Mouse (Mus musculus) kidney, embryonic 14.5 days (tissue): Measurements from ENCODE around the gene Tex19.1. TPM values are rescaled to one million over a fixed set of nuclear protein-coding genes. Genes with fewer than 3 reads are reported as not detected.

ENCODE experiments used
- ATAC-seq: fragments of 200-750 bp; cut with Nextera tagmentation; 2 replicates; pipeline ENCODE4 v1.8.0; 2017; ENCODE audit warnings: moderate number of reproducible peaks, mild to moderate bottlenecking, moderate TSS enrichment, moderate library complexity; ENCODE audit not compliant: low FRiP score, low TSS enrichment
- H3K27ac ChIP-seq: fragments of 300-500 bp; sonication (generic); 2 replicates; pipeline ENCODE4 v1.5.1; 2014; ENCODE audit warnings: low read depth, mild to moderate bottlenecking, low read length, moderate library complexity, mixed read lengths
- H3K27me3 ChIP-seq: fragments of 300-500 bp; sonication (generic); 2 replicates; pipeline ENCODE4 v1.6.1; 2014; ENCODE audit warnings: mild to moderate bottlenecking, low read length; ENCODE audit not compliant: control insufficient read depth, insufficient read depth
- H3K36me3 ChIP-seq: fragments of 300-500 bp; sonication (generic); 2 replicates; pipeline ENCODE4 v1.6.1; 2014; ENCODE audit warnings: low read length, mixed read lengths; ENCODE audit not compliant: control insufficient read depth, insufficient read depth
- H3K4me1 ChIP-seq: fragments of 300-500 bp; sonication (generic); 2 replicates; pipeline ENCODE4 v1.6.1; 2014; ENCODE audit warnings: low read length, mixed read lengths; ENCODE audit not compliant: control insufficient read depth, insufficient read depth
- H3K4me2 ChIP-seq: fragments of 300-500 bp; sonication (generic); replicated peaks from 2 replicates; pipeline ENCODE4 v1.6.1; 2014; ENCODE audit warnings: low read depth, mild to moderate bottlenecking, low read length
- H3K4me3 ChIP-seq: fragments of 300-500 bp; sonication (generic); 2 replicates; pipeline ENCODE4 v1.5.1; 2014; ENCODE audit warnings: mild to moderate bottlenecking, low read length
- H3K9ac ChIP-seq: fragments of 300-500 bp; sonication (generic); 2 replicates; pipeline ENCODE4 v1.6.1; 2014; ENCODE audit warnings: low read depth, mild to moderate bottlenecking, low read length, moderate library complexity
- H3K9me3 ChIP-seq: fragments of 300-500 bp; sonication (generic); 2 replicates; pipeline ENCODE4 v1.6.1; 2016; ENCODE audit warnings: low read length; ENCODE audit not compliant: control insufficient read depth
- WGBS: fragments of 180-500 bp; shearing (Covaris S2); extraction: QIAGEN DNeasy Blood & Tissue Kit; methylation state at CpG from one replicate; pipeline ENCODE4 v1.1.7; 2014; 5-methylcytosine and 5-hydroxymethylcytosine counted together
- polyA plus RNA-seq: library from polyadenylated mRNA; unstranded; fragments of >200 nt; fragmentation: Nextera tagmentation; extraction: Ambion mirVana; gene quantifications from 2 replicates; pipeline ENCODE4 v1.2.1, GENCODE M21; 2014

The Tex19.1 gene
- polyA plus RNA-seq, 1 experiment from 2014 or later = not detected

DNA sequence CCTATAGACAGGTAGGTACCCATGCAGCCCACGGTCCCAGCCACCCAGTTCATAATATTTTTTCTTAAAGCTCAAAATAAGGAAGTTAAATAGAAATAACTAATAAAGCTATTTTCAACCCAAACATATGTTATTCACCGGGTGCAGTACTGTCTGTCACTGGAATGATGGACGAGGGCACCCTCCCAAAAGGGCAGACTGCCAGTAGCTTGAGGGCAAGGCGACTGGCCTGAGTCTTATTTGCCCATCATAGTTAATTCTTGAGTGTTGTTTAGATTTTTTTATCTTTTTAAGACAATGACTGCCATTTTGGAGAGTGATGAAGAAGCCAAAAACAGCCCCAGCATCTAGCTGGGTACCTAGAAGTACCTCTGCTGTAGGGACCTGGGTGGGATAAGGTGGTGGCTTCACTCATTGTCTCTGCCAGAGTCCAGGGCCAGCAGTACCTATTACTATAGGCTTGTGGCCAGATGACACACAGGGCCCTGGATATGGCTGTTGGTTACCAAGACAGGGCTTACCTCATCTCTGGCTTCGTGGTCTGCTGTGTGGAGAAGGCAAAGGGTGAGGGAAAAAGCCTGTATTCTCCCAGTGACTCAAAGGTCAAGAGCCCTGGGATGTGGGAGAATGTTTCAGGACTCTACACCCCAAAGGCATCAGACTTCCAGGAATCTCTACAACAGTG lies 33.7 kb upstream of the Tex19.1 start:
- no peaks in the 10 kb centered on the region for H3K36me3 ChIP-seq
- no peaks in the 10 kb centered on the region for H3K27me3 ChIP-seq
- H3K4me2 ChIP-seq = no peak overlapping the region
- no peak overlapping the region for H3K9ac ChIP-seq
- WGBS = 80% methylated on average over 5 of the region's 5 CpGs
- no peaks in the 10 kb centered on the region for H3K9me3 ChIP-seq
- ATAC-seq = no peak
- no peak overlapping the region for H3K27ac ChIP-seq
- 0 out of 2 replicates have a peak, but pooled peaks cover 3% of the 10 kb centered on the region for H3K4me1 ChIP-seq
- H3K4me3 ChIP-seq = no peak overlapping the region

DNA sequence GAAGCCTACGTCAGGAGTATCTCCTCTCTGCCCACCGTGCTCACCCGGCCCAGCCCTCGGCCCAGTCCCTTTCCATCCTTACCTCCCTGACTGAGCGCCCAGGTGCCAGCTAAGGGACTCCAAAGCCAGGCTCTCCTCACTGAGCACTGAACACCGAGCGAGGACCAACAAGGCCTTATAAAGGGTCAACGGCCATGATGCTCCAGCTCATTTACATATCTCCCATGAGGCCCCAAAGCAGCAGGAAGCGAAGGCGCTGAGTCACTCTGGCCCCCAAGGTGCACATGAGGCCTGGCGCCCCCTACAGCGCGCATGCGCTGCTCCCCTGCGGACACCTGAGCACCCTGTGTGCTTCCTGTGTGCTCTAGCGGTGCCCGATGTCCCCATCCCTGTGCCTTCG lies 27.8 kb upstream of the Tex19.1 start:
- WGBS = 92% methylated on average over 18 of the region's 18 CpGs

DNA sequence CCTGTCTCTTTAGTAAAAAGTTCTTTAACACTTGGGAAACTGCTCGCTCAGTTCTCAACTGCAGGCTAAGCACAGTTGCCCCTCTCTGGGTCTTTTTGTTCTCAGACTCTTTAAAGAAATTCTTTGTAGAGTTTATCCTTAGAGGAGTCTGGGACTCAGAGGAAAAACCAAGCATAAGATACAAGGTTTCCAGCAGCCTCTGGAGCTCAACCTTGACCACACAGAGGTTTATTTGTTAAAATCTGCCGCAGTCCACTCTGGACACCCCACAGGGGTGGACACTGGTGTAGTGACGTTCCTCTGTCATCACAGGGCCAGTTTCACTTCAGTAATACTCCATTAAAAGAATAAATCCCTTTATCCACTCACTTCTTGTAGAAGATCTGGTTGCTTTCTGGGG lies 27.4 kb upstream of the Tex19.1 start, which contains the start of gene Tex19.2:
Tex19.2 (minus strand) TSS at position 101 of the 400 bp plus-strand sequence.
- 90% methylated on average over 3 of the region's 3 CpGs for WGBS
- Histone ChIP-seq H3K9ac (no peak within 1 kb of the TSS), H3K9me3 (no peaks in the 10 kb centered on the region), H3K27me3 (no peaks in the 10 kb centered on the region), H3K4me2 (no peak within 1 kb of the TSS), H3K27ac (no peak within 1 kb of the TSS), H3K4me3 (no peak within 1 kb of the TSS), H3K4me1 (no peaks in the 10 kb centered on the region), H3K36me3 (no peaks in the 10 kb centered on the region)
- no peak for ATAC-seq

More for the DNA sequence above, 27.8 kb upstream of the Tex19.1 start:
- H3K9me3 ChIP-seq = no peaks in the 10 kb centered on the region
- H3K27ac ChIP-seq = no peak overlapping the region
- no peaks in the 10 kb centered on the region for H3K4me1 ChIP-seq
- H3K36me3 ChIP-seq = no peaks in the 10 kb centered on the region
- no peak overlapping the region for H3K4me3 ChIP-seq
- ATAC-seq = no peak
- H3K4me2 ChIP-seq = no peak overlapping the region
- H3K27me3 ChIP-seq = no peaks in the 10 kb centered on the region
- no peak overlapping the region for H3K9ac ChIP-seq

DNA sequence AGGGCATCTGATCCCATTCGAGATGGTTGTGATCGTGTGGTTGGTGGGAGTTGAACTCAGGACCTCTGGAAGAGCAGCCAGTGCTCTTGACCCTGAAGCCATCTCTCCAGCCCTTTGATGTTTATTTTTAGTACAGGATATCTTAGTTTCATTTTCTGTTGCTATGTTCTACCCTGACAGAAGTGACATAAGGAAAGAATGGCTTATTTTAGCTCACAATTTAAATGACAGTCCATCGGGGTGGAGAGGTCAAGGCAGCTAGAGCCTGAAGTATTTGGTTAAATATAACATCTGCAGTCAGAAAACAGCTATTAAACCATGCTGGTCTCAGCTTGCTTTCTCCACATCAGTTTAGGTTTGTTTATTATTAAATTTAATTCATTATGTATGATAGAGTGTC lies 24.8 kb upstream of the Tex19.1 start:
- Histone ChIP-seq H3K27me3 (no peaks in the 10 kb centered on the region), H3K9ac (no peak overlapping the region), H3K27ac (no peak overlapping the region), H3K36me3 (no peaks in the 10 kb centered on the region), H3K4me2 (no peak overlapping the region), H3K9me3 (no peaks in the 10 kb centered on the region), H3K4me1 (no peaks in the 10 kb centered on the region), H3K4me3 (no peak overlapping the region)
- no peak for ATAC-seq
- WGBS = 73% methylated on average over 3 of the region's 3 CpGs

DNA sequence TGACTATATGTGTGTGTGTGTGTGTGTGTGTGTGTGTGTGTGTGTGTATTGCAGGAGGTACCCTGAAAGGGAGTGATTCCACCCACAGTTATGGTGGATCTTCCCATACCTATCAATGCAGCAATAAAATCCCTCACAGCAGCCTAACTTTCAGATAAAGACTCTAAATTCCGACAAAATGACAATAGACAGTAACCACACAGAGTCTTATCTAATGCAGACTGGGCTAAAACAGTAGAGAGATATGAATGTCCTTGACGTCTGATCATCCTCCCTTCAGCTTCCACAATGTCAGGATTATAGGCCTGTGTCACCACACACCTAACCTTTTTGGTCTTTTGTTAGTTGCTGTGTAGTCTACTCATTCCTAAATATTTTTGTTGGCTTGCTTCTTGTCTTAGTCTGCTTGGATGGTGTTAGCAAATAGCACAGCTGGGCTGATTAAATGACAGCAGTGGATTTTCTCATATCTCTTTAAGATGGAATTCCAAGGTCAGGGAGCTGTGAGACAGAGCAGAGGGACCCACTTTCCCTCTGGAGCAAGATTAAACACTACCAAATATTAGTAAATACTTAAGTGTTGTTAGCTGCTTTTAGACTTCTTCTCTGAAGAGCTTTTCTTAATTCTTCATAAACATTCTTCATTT lies 23.8 kb upstream of the Tex19.1 start:
- Histone ChIP-seq H3K27ac (no peak overlapping the region), H3K36me3 (no peaks in the 10 kb centered on the region), H3K4me1 (no peaks in the 10 kb centered on the region), H3K9me3 (no peaks in the 10 kb centered on the region), H3K4me3 (no peak overlapping the region), H3K4me2 (no peak overlapping the region), H3K27me3 (no peaks in the 10 kb centered on the region), H3K9ac (no peak overlapping the region)
- WGBS = 59% methylated on average over 2 of the region's 2 CpGs
- ATAC-seq = no peak

DNA sequence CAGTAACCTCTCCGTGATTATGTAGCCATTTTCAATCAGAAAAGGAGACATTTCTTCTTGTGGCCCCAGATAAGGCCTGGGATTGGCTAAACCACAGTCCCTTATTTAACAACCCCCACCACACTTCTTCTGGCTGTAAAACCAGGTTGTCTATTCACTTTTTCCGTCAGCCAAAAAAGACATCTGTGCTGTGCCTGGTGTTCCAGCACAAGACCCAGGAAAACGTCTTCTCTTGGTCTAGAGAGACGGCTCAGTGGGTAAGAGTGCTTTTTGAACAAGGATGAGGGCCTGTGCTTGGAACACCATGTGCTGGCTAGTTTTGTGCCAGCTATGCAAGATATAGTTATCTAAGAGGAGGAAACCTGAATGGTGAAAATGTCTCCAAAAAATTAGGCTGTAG lies 22.5 kb upstream of the Tex19.1 start:
- H3K36me3 ChIP-seq = no peaks in the 10 kb centered on the region
- no peaks in the 10 kb centered on the region for H3K27me3 ChIP-seq
- H3K4me3 ChIP-seq = no peak overlapping the region
- H3K9ac ChIP-seq = no peak overlapping the region
- no peak for ATAC-seq
- no peak overlapping the region for H3K4me2 ChIP-seq
- H3K9me3 ChIP-seq = no peaks in the 10 kb centered on the region
- H3K27ac ChIP-seq = no peak overlapping the region
- WGBS = 91% methylated on average over 4 of the region's 4 CpGs
- no peaks in the 10 kb centered on the region for H3K4me1 ChIP-seq

DNA sequence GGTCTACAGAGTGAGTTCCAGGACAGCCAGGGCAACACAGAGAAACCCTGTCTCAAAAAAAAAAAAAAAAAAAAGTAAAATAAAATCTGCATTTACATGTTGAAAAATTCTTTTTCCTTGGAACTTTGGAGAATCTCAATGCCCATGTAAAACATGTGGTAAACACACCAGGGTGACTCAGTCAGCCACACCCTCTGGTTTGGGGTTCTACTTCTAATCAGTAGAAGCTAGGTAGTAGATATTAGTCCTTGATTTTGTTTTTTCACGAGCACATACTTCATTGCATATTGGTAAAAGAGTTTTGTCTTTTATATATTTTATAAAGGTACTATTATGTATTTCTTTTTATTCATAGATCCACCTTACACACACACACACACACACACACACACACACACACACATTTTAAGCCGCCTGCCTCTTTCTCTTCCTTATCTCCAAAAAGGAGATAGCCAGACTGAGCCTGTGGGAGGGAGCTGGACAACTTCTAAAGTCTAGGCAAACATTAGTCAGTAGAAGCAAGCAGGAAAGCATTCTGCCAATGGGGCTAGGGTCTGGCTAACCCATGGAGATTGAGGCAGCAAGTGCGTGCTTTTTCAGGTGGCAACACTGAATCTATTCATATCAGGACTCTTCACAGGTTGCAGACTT lies 20.3 kb upstream of the Tex19.1 start:
- Histone ChIP-seq H3K9me3 (no peaks in the 10 kb centered on the region), H3K36me3 (no peaks in the 10 kb centered on the region), H3K4me2 (no peak overlapping the region), H3K27me3 (no peaks in the 10 kb centered on the region), H3K27ac (no peak overlapping the region), H3K4me1 (no peaks in the 10 kb centered on the region), H3K4me3 (no peak overlapping the region), H3K9ac (no peak overlapping the region)
- no peak for ATAC-seq
- WGBS = 90% methylated on average over 3 of the region's 3 CpGs

DNA sequence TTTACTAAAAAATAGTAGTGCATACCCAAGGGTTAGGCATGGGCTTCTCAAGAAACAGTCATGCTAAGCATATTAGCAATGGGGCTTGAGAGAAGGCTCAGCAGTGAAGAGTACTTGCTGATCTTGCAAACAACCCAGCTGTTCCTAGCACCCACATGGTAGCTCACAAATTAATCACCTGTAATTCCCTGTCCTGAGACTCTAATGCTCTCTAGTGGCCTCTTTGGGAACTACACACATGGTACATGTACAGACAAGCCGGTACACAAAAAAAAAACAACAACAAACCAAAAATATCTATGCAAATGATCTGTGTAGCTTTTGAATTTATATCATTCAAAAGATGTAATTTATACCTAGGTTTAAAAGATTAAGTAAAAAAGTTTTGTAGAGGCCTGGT lies 19.5 kb upstream of the Tex19.1 start:
- Histone ChIP-seq H3K4me2 (no peak overlapping the region), H3K9me3 (no peaks in the 10 kb centered on the region), H3K27me3 (no peaks in the 10 kb centered on the region), H3K27ac (no peak overlapping the region), H3K4me1 (no peaks in the 10 kb centered on the region), H3K4me3 (no peak overlapping the region), H3K9ac (no peak overlapping the region), H3K36me3 (no peaks in the 10 kb centered on the region)
- no peak for ATAC-seq
- 68% methylated on average over 1 of the region's 1 CpGs for WGBS

DNA sequence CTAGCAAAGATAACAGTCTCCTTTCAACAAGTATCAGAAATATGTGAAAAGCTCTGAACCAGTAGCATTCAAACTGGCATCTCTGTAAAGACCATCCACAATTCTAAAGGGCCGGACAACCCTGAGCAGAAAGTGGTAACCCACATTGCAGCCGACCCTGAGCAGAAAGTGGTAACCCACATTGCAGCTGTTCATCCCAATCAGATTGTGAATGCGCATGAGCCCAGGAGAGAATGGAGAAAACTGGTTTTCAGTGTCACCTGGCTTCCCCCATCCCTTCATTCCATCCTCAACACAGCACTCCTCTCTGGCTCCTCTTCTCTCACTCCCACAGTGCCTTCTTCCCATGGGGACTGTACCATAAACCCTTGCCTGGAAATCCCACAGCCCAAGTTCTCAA lies 18.5 kb upstream of the Tex19.1 start:
- Histone ChIP-seq H3K36me3 (no peaks in the 10 kb centered on the region), H3K27ac (no peak overlapping the region), H3K9ac (no peak overlapping the region), H3K4me1 (no peaks in the 10 kb centered on the region), H3K9me3 (no peaks in the 10 kb centered on the region), H3K4me2 (no peak overlapping the region), H3K4me3 (no peak overlapping the region), H3K27me3 (no peaks in the 10 kb centered on the region)
- ATAC-seq = no peak
- WGBS = 92% methylated on average over 3 of the region's 3 CpGs
